Mouse (Mus musculus): ENCODE measurements around the gene Vps37c. TPM values are rescaled to one million over a fixed set of nuclear protein-coding genes. Genes with fewer than 3 reads are reported as not detected.

Gene Vps37c
- total and polyA plus RNA-seq, 3 experiments = 8.1 to 11.9 TPM; not detected in 1

DNA sequence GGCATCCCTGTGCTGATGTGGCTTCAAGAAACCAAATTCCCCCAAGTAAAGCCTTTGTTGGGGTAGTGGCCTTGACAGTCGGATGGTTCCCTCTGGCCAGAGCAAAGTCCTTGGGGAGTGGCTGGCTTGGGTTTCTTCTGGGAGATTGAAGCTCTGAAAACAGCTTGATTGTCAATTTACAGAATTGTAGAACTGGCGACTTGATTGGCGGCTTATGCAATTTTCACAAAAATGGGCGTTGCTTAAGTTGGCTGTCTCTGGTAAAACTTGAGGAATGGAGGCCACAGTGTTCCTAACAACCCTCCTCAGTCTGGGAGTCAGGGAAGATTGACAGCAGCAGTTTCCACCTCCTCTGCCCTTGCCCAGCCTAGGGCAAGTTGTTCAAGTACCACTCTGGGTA, 3.8 kb downstream of the Vps37c start:
- DNase-seq (ENCODE audit: low read depth, low spot score) = no peak
- TF ChIP-seq SIN3A (IDR thresholded peaks at IDR 0.05; ENCODE audit: low read length) (0 out of 2 replicates have a peak, but pooled peaks have one; percentile 4), TBP (IDR thresholded peaks at IDR 0.05; ENCODE audit: low read depth, low read length) (no peak), ELF1 (IDR thresholded peaks at IDR 0.05; ENCODE audit: low read depth, low read length) (no peak), JUND (IDR thresholded peaks at IDR 0.05; ENCODE audit: low read depth, low read length) (no peak), E2F4 (IDR thresholded peaks at IDR 0.05; ENCODE audit: borderline replicate concordance, low read depth, low read length) (no peak), MAFK (IDR thresholded peaks at IDR 0.05; ENCODE audit: borderline replicate concordance, low read depth, low read length) (no peak)
- H3K9me3 ChIP-seq (replicated peaks; ENCODE audit: insufficient read depth, low read length) = no peaks in the 10 kb centered on the region
- H3K4me1 ChIP-seq (ENCODE audit: control insufficient read depth in 1 of 2, insufficient read depth in 2 of 2, low read length in 2 of 2) = peaks cover 5 to 26% of the 10 kb centered on the region in 2 experiments
- H3K36me3 ChIP-seq (ENCODE audit: control insufficient read depth in 1 of 2, insufficient read depth in 2 of 2, low read length in 2 of 2) = peaks cover 0 to 20% of the 10 kb centered on the region in 2 experiments; a peak in 2 of 4 replicates
- H3K27me3 ChIP-seq (ENCODE audit: control insufficient read depth in 1 of 2, insufficient read depth in 2 of 2, low read length in 2 of 2) = no peaks in the 10 kb centered on the region
- H3K4me3 ChIP-seq (ENCODE audit: control insufficient read depth in 1 of 2, insufficient read depth in 1 of 2, low read depth in 2 of 2, low read length in 2 of 2) = no peak overlapping the region
- H3K79me2 ChIP-seq (ENCODE audit: control insufficient read depth, insufficient read depth, low read length, poor library complexity) = peaks cover 20% of the 10 kb centered on the region
- H3K27ac ChIP-seq (ENCODE audit: control insufficient read depth, low read depth, low read length) = no peak overlapping the region
- H3K9ac ChIP-seq (ENCODE audit: control insufficient read depth, low read depth, low read length, poor library complexity, severe bottlenecking) = no peak overlapping the region

DNA sequence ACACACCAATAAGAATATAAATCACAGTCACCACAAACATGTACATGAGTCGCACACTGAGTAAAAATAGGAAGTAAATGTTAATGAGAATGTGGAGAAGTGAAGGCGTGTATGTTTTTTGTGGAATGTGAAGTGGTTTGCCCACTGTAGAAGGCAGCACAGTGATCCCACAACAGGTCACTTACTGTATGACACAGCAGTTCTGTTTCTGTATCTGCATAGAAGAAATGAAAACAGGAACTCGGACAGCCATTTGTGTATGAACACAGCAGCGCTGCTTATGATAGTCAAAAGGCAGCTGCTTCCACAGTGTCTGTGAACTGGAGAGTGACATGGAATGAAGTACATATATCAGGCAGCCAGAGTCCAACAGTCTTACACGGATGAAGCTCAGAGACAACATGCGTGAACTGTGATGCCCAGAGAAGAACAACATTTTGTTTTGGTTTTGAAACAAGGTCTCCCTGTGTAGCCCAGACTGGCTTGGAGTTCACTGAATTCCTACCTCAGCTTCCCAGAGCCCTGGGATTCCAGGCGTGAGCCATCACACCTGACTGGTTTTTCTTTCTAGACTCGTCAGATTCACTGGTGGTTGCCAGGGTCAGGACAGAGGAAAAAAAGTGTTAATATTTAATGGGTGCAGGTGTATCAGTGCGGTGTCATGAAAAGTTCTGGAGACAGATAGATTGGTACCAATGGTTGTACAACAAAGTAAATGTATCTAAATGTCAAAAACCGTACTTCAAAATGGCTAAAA, 5.6 kb downstream of the Vps37c start:
- Histone ChIP-seq H3K9ac (ENCODE audit: control insufficient read depth, low read depth, low read length, poor library complexity, severe bottlenecking) (no peak overlapping the region), H3K79me2 (ENCODE audit: control insufficient read depth, insufficient read depth, low read length, poor library complexity) (peaks cover 13% of the 10 kb centered on the region), H3K4me3 (ENCODE audit: control insufficient read depth in 1 of 2, insufficient read depth in 1 of 2, low read depth in 2 of 2, low read length in 2 of 2) (no peak overlapping the region), H3K27ac (ENCODE audit: control insufficient read depth, low read depth, low read length) (no peak overlapping the region), H3K4me1 (ENCODE audit: control insufficient read depth in 1 of 2, insufficient read depth in 2 of 2, low read length in 2 of 2) (peaks cover 5 to 23% of the 10 kb centered on the region in 2 experiments), H3K27me3 (ENCODE audit: control insufficient read depth in 1 of 2, insufficient read depth in 2 of 2, low read length in 2 of 2) (no peaks in the 10 kb centered on the region), H3K36me3 (ENCODE audit: control insufficient read depth in 1 of 2, insufficient read depth in 2 of 2, low read length in 2 of 2) (peaks cover 0 to 19% of the 10 kb centered on the region in 2 experiments; a peak in 2 of 4 replicates), H3K9me3 (replicated peaks; ENCODE audit: insufficient read depth, low read length) (no peaks in the 10 kb centered on the region)
- TF ChIP-seq EP300 (IDR thresholded peaks at IDR 0.05; ENCODE audit: low read depth in 1 of 2, low read length in 2 of 2) = no peak
- TF ChIP-seq RCOR1 (IDR thresholded peaks at IDR 0.05; ENCODE audit: low read depth, low read length) = no peak
- TF ChIP-seq ELF1 (IDR thresholded peaks at IDR 0.05; ENCODE audit: low read depth, low read length) = no peak
- TF ChIP-seq SMC3 (IDR thresholded peaks at IDR 0.05; ENCODE audit: low read depth, low read length) = no peak
- TF ChIP-seq MEF2A (IDR thresholded peaks at IDR 0.05; ENCODE audit: extremely low read depth, insufficient replicate concordance, low read depth, low read length, poor library complexity, severe bottlenecking) = no peak
- no peak for TF ChIP-seq POLR2AphosphoS2 (IDR thresholded peaks at IDR 0.05; ENCODE audit: low read length)
- TF ChIP-seq E2F4 (IDR thresholded peaks at IDR 0.05; ENCODE audit: borderline replicate concordance, low read depth, low read length) = no peak
- no peak for TF ChIP-seq HCFC1 (IDR thresholded peaks at IDR 0.05; ENCODE audit: low read depth, low read length)
- DNase-seq (ENCODE audit: low read depth, low spot score) = peak; percentile 45

DNA sequence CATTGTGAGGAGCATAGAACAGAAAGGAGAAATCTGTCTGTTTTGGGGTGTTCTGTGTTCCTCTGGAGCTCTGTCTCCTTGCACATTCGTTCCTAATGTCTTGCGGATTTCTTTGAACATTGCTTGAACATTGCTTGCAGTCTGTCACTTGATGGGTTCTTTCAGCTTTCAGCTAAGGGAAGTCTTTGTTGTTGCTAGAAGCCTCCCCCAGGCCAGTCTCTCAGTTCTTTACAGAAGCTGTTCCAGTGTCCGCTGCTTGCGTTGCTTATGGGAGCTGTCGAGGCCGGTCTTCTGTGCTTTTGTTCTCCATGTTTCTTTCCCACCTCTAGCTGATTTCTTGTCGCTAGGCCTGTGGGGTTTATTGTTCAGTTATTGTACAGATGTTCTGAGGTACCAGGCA, 7.3 kb downstream of the Vps37c start:
- Histone ChIP-seq H3K4me1 (ENCODE audit: control insufficient read depth in 1 of 2, insufficient read depth in 2 of 2, low read length in 2 of 2) (peaks cover 2 to 15% of the 10 kb centered on the region in 2 experiments; a peak in 3 of 4 replicates), H3K4me3 (ENCODE audit: control insufficient read depth in 1 of 2, insufficient read depth in 1 of 2, low read depth in 2 of 2, low read length in 2 of 2) (no peak overlapping the region), H3K27me3 (ENCODE audit: control insufficient read depth in 1 of 2, insufficient read depth in 2 of 2, low read length in 2 of 2) (no peaks in the 10 kb centered on the region), H3K9ac (ENCODE audit: control insufficient read depth, low read depth, low read length, poor library complexity, severe bottlenecking) (no peak overlapping the region), H3K9me3 (replicated peaks; ENCODE audit: insufficient read depth, low read length) (no peaks in the 10 kb centered on the region), H3K79me2 (ENCODE audit: control insufficient read depth, insufficient read depth, low read length, poor library complexity) (peaks cover 4% of the 10 kb centered on the region), H3K36me3 (ENCODE audit: control insufficient read depth in 1 of 2, insufficient read depth in 2 of 2, low read length in 2 of 2) (peaks cover 0 to 7% of the 10 kb centered on the region in 2 experiments; a peak in 2 of 4 replicates), H3K27ac (ENCODE audit: control insufficient read depth, low read depth, low read length) (no peak overlapping the region)
- TF ChIP-seq HCFC1 (IDR thresholded peaks at IDR 0.05; ENCODE audit: low read depth, low read length) (no peak), MAX (IDR thresholded peaks at IDR 0.05; ENCODE audit: low read length) (no peak), ETS1 (IDR thresholded peaks at IDR 0.05; ENCODE audit: low read depth, low read length) (no peak), TBP (IDR thresholded peaks at IDR 0.05; ENCODE audit: low read depth, low read length) (no peak), ZNF384 (IDR thresholded peaks at IDR 0.05; ENCODE audit: low read depth, low read length) (no peak), SMC3 (IDR thresholded peaks at IDR 0.05; ENCODE audit: low read depth, low read length) (no peak), NELFE (IDR thresholded peaks at IDR 0.05; ENCODE audit: low read depth, low read length) (no peak), POLR2A (IDR thresholded peaks at IDR 0.05; ENCODE audit: control insufficient read depth in 1 of 2, insufficient read depth in 1 of 2, low read depth in 1 of 2, low read length in 2 of 2, poor library complexity in 1 of 2) (no peak), MEF2A (IDR thresholded peaks at IDR 0.05; ENCODE audit: extremely low read depth, insufficient replicate concordance, low read depth, low read length, poor library complexity, severe bottlenecking) (no peak), USF1 (IDR thresholded peaks at IDR 0.05; ENCODE audit: low read depth, low read length) (no peak), CTCF (IDR thresholded peaks at IDR 0.05 in 2 of 3, conservative IDR thresholded peaks at IDR 0.05 in 1 of 3; ENCODE audit: control insufficient read depth in 1 of 3, insufficient read depth in 1 of 3, low read depth in 2 of 3, low read length in 3 of 3, poor library complexity in 1 of 3, severe bottlenecking in 1 of 3) (no peak), ELF1 (IDR thresholded peaks at IDR 0.05; ENCODE audit: low read depth, low read length) (no peak), SIN3A (IDR thresholded peaks at IDR 0.05; ENCODE audit: low read length) (no peak), CHD1 (IDR thresholded peaks at IDR 0.05; ENCODE audit: low read depth, low read length) (no peak), ZKSCAN1 (IDR thresholded peaks at IDR 0.05; ENCODE audit: low read depth, low read length) (no peak)
- no peak for DNase-seq (ENCODE audit: low read depth, low spot score)

Measured in MEL (cell line).